Mouse (Mus musculus) limb, embryonic 10.5 days (tissue): ENCODE measurements around the gene Ahcyl2. TPM values are rescaled to one million over a fixed set of nuclear protein-coding genes. Genes with fewer than 3 reads are reported as not detected.

Source experiments
- DNase-seq: peaks from one replicate; pipeline ENCODE4 v3.0.0-alpha.2; 2017; ENCODE audit warnings: low spot score
- H3K27ac ChIP-seq: fragments of 300-500 bp; sonication (generic); 2 replicates; pipeline ENCODE4 v1.5.1; 2016; ENCODE audit warnings: mild to moderate bottlenecking
- H3K27me3 ChIP-seq: fragments of 300-500 bp; sonication (generic); 2 replicates; pipeline ENCODE4 v1.6.1; 2016; ENCODE audit warnings: low read depth, mild to moderate bottlenecking; ENCODE audit not compliant: poor library complexity, severe bottlenecking
- H3K36me3 ChIP-seq: fragments of 300-500 bp; sonication (generic); 2 replicates; pipeline ENCODE4 v1.6.1; 2016; ENCODE audit warnings: mild to moderate bottlenecking, moderate library complexity
- H3K4me1 ChIP-seq: fragments of 300-500 bp; sonication (generic); 2 replicates; pipeline ENCODE4 v1.6.1; 2016
- H3K4me3 ChIP-seq: fragments of 300-500 bp; sonication (generic); 2 replicates; pipeline ENCODE4 v1.5.1; 2016; ENCODE audit warnings: mild to moderate bottlenecking, moderate library complexity
- H3K9me3 ChIP-seq: fragments of 300-500 bp; sonication (generic); replicated peaks from 2 replicates; pipeline ENCODE4 v1.6.1; 2016; ENCODE audit warnings: mild to moderate bottlenecking
- WGBS: fragments of 180-500 bp; shearing (Covaris S2); methylation state at CpG from one replicate; pipeline ENCODE4 v1.1.7; 2016; 5-methylcytosine and 5-hydroxymethylcytosine counted together
- polyA plus RNA-seq: library from polyadenylated mRNA; unstranded; fragments of >200 nt; fragmentation: Nextera tagmentation; extraction: Ambion mirVana; gene quantifications from 2 replicates; pipeline ENCODE4 v1.2.1, GENCODE M21; 2016

Ahcyl2 gene
- polyA plus RNA-seq, 1 experiment from 2014 or later = 15.9 TPM

DNA sequence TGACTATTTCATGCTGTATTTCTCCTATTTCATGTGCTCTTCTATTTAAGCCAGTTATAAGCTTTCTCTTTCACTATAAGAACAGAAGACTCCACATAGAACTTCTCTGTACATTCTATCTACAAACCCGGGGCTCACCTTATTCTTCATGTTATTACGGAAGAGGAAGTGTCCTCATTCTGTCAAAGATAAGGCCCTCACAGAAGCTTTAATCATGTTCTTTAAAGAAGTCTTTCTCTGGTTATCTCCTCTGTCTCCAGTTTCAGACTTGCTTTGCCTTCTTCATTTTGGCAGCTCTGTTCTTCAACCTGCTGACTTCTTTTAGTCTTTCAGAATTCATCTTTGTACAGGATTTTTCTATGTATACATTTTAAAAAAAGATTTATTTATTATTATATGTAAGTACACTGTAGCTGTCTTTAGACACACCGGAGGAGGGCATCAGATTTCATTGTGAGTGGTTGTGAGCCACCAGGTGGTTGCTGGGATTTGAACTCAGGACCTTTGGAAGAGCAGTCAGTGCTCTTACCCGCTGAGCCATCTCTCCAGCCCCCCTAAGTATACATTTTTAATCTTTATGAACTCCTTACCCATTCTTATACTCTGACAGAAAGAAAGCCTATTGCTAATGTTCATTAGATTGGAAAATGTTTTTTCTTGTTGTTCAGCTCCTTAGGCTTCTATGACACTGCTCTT is 8.9 kb downstream of the Ahcyl2 start:
- Histone ChIP-seq H3K4me1 (no peaks in the 10 kb centered on the region), H3K27ac (no peak overlapping the region), H3K27me3 (no peaks in the 10 kb centered on the region), H3K36me3 (peaks cover 5% of the 10 kb centered on the region), H3K4me3 (no peak overlapping the region), H3K9me3 (no peaks in the 10 kb centered on the region)
- WGBS = 92% methylated on average over 4 of the region's 4 CpGs
- DNase-seq = no peak

DNA sequence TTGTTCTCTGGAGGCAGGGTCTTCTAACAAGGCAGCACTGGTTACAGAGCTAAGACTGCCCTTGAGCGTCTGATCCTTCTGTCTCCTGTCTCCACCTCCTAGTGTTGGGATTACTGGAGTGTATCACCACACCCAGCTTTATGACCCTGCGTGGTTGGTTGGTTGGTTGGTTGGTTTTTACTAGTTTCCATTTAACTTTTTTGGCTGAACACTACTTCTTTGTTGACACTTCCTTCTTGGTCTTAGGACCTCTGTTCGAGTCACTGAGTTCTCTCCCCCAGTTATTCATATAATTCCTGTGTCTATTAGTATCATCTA is 9.4 kb downstream of the Ahcyl2 start:
- DNase-seq = no peak
- Histone ChIP-seq H3K4me3 (no peak overlapping the region), H3K9me3 (no peaks in the 10 kb centered on the region), H3K27me3 (no peaks in the 10 kb centered on the region), H3K27ac (no peak overlapping the region), H3K4me1 (no peaks in the 10 kb centered on the region), H3K36me3 (peaks cover 5% of the 10 kb centered on the region)
- WGBS = 85% methylated on average over 3 of the region's 3 CpGs

DNA sequence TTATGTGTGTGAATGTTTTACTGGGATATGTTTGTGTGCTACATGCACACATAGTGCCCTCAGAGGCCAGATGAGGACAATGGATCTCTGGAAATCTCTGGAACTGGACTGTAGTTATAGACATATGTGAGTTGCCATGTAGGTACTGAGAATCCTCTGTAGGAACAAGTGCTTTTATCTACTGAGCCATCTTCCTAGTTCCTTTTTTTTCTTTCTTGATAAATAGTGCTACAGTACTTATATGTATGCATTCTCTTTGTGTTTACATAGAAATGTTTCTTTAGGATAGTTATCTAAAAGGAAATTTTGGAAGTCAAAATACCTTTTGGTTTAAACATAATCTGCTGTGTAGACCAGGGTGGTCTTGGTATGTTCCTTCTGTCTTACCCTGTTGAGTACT is 12.3 kb downstream of the Ahcyl2 start:
- no peak for DNase-seq
- Histone ChIP-seq H3K4me1 (no peaks in the 10 kb centered on the region), H3K36me3 (peaks cover 3% of the 10 kb centered on the region), H3K9me3 (no peaks in the 10 kb centered on the region), H3K4me3 (no peak overlapping the region), H3K27me3 (no peaks in the 10 kb centered on the region), H3K27ac (no peak overlapping the region)

DNA sequence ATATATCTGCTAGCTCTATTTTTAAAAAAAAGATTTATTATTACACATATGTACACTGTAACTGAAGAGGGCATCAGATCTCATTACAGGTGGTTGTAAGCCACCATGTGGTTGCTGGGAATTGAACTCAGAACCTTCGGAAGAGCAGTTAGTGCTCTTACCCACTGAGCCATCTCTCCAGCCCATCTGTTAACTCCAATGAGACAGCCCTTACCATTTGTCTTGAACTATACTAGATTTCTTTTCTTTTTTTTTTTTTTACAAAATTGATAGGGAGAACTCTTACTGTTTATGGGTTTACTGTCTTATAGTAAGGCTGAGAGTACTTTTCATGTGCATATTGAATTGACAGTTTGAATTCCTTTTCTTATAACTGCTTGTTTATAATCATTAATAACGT is 12.8 kb downstream of the Ahcyl2 start:
- no peak for DNase-seq
- Histone ChIP-seq H3K27ac (no peak overlapping the region), H3K27me3 (no peaks in the 10 kb centered on the region), H3K4me3 (no peak overlapping the region), H3K9me3 (no peaks in the 10 kb centered on the region), H3K4me1 (no peaks in the 10 kb centered on the region), H3K36me3 (peaks cover 3% of the 10 kb centered on the region)
- 93% methylated on average over 2 of the region's 2 CpGs for WGBS

DNA sequence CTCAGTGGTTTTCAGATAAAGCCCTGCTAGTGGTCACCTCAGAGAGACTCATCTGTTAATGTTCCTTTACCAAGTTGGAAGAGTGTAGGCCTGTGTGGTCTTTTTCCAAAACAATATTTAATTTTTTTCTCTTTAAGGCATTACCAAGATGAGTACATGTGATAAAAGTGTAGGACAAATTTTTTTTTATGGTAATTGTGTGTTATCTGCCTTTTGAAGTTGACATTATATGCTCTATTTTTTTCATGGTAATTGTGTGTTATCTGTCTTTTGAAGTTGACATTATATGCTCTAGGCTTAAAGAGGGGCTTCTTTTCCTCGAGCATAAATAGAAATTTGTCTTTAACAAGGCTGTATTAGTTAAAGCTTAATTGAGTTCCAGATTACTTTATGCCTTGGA is 14.4 kb downstream of the Ahcyl2 start:
- no peaks in the 10 kb centered on the region for H3K27me3 ChIP-seq
- no peak overlapping the region for H3K4me3 ChIP-seq
- no peaks in the 10 kb centered on the region for H3K4me1 ChIP-seq
- H3K9me3 ChIP-seq = no peaks in the 10 kb centered on the region
- H3K36me3 ChIP-seq = peaks cover 3% of the 10 kb centered on the region
- WGBS = 78% methylated on average over 1 of the region's 1 CpGs
- H3K27ac ChIP-seq = no peak overlapping the region
- DNase-seq = no peak

DNA sequence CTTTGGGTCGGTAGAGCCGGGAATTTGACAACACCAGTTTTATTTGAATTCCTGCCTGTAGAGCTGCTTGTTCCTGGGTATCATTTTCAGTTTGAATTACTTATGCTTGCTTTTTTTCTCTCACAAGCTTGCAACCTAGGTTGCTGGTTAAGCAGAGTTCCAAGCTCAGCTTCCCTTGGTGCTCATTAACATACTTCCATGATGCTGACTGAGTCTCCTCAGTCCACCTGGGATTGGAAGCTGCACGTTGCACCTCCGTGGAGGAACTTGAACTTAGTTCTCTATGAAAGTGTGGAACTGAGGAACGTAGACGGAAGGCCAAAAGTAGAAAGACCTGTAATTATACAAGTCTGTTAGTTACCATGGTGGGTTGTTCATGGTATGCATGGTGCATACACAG is 16.1 kb downstream of the Ahcyl2 start:
- H3K4me3 ChIP-seq = no peak overlapping the region
- no peaks in the 10 kb centered on the region for H3K27me3 ChIP-seq
- no peak overlapping the region for H3K27ac ChIP-seq
- WGBS = 92% methylated on average over 6 of the region's 6 CpGs
- no peak for DNase-seq
- H3K9me3 ChIP-seq = no peaks in the 10 kb centered on the region
- no peaks in the 10 kb centered on the region for H3K36me3 ChIP-seq
- H3K4me1 ChIP-seq = no peaks in the 10 kb centered on the region

DNA sequence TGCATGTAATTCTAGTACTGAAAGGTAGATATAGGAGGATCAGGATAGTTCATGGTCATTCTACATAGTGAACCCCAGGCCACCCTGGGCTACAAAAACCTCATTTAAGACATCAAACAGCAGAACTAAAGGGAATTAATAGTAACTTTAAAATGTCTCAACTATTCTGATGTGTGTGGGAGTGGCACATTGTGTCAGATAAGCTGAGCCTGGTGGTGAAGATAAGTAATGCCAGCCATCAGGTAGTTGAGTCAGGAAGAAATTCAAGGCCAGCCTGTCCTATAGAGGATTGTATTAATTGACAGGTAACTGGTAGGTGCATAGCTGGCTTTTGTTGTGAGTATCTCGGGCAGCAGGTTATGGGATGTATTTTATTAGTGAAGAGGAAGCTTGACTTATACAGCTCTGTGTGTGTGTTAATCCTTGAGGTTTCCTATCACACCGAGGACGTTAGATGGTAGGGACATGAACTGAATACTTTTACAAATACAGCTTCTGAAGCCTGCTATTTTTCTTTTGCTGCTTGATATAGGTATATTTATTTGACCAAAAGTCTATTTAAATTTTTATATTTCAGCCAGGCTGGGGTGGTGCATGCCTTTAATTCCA is 16.7 kb downstream of the Ahcyl2 start:
- no peaks in the 10 kb centered on the region for H3K27me3 ChIP-seq
- H3K36me3 ChIP-seq = no peaks in the 10 kb centered on the region
- WGBS = 89% methylated on average over 3 of the region's 3 CpGs
- no peak for DNase-seq
- H3K4me1 ChIP-seq = no peaks in the 10 kb centered on the region
- H3K9me3 ChIP-seq = no peaks in the 10 kb centered on the region
- H3K4me3 ChIP-seq = no peak overlapping the region
- no peak overlapping the region for H3K27ac ChIP-seq

DNA sequence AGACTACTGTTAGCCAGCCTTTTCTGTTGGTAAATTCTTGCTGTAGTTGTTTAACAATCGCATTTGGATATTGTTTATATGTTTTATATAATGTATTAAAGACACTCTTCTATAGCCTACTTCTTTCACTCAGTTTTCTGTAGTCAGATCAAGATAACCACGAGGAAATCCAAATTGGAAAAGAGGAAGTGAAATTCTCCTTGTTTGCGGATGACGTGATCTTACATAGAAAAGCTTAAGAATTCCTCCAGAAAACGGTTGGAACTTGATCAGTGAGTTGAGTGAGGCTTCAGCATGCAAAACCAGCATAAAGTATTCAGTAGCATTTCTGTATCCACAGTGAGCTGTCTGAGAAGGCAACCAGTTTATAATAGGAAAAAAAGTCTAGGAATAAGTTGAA is 17.9 kb downstream of the Ahcyl2 start:
- H3K4me3 ChIP-seq = no peak overlapping the region
- H3K36me3 ChIP-seq = no peaks in the 10 kb centered on the region
- no peaks in the 10 kb centered on the region for H3K27me3 ChIP-seq
- 91% methylated on average over 5 of the region's 5 CpGs for WGBS
- no peaks in the 10 kb centered on the region for H3K9me3 ChIP-seq
- no peaks in the 10 kb centered on the region for H3K4me1 ChIP-seq
- H3K27ac ChIP-seq = no peak overlapping the region
- no peak for DNase-seq

DNA sequence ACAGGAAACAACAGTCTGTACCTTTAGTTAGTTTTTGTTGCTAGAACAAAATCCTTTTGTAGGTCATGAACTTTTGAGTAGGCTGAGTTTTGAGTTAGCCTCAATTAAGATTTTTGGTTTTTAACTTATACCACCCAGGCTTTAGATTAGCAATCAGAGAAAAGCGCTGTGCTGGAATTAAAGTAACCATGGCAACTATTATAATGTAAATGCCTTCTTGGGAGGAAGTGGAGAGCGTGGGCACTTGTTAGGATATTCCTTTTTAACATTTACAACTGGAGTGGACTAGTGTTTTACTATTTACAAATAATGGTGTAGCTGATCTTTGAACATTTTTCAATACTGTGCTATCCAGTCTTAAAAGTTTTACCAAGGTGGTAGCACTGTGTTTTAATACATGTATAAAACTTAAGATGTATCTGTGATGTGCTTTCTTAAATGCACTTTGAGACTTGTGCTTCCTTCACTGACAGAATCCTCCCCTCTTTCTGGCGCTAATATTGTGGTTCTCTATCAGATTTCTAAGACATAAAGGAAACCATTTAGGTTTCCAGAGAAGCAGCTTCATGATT is 21.1 kb downstream of the Ahcyl2 start:
- H3K4me3 ChIP-seq = no peak overlapping the region
- WGBS = 73% methylated on average over 3 of the region's 3 CpGs
- H3K4me1 ChIP-seq = no peaks in the 10 kb centered on the region
- no peak for DNase-seq
- H3K27me3 ChIP-seq = no peaks in the 10 kb centered on the region
- H3K36me3 ChIP-seq = no peaks in the 10 kb centered on the region
- H3K27ac ChIP-seq = no peak overlapping the region
- H3K9me3 ChIP-seq = no peaks in the 10 kb centered on the region

DNA sequence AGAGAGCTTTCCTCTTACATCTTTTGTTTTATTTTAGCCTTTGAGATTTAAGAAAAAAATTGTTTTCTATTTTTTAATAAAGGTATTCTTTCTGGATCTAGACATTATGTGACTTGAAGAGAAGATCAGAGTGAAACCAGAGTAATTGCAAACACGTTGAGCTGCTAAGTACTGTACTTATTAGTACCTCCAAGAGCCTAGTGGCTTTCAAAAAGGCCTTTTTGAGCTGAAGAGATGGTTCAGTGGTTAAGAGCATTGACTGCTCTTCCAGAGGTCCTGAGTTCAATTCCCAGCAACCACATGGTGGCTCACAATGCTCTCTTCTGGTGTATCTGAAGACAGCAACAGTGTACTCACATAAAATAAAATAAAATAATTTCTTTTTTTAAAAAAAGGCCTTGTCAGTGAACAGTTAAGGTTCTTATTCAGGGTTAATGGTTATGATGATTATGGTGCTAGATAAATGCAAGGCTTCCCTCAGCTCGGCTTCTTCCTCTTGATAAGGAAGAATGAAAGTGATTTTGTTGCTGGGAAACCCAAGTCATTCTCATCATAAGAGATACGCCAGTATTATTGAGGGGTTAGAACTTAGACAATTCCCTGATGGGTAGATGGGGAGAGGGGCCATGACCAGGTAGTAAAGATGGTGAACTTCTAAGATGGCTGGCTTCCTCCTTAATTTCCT is 22.3 kb downstream of the Ahcyl2 start:
- Histone ChIP-seq H3K4me1 (no peaks in the 10 kb centered on the region), H3K4me3 (no peak overlapping the region), H3K27me3 (no peaks in the 10 kb centered on the region), H3K36me3 (no peaks in the 10 kb centered on the region), H3K27ac (no peak overlapping the region), H3K9me3 (no peaks in the 10 kb centered on the region)
- no peak for DNase-seq
- WGBS = 90% methylated on average over 3 of the region's 3 CpGs

DNA sequence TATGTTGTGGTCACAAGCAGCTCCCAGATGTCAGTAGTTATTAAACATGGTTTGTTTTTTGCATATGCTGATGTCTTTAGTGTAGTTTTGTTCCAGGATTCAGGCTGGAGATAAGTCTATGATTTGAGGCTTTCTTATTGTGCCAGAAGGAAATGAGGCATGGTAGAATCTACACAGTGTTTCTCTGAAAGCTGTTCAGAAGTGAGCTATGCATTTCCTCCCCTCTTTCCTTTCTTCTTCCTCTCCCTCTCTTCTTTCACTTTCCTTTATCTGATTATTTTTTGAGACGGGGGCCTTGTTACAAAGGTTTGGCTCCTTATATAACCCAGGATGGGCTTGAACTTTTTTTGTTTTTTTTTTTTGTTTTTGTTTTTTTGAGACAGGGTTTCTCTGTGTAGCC is 25.7 kb downstream of the Ahcyl2 start:
- Histone ChIP-seq H3K36me3 (no peaks in the 10 kb centered on the region), H3K4me1 (no peaks in the 10 kb centered on the region), H3K27ac (no peak overlapping the region), H3K4me3 (no peak overlapping the region), H3K27me3 (no peaks in the 10 kb centered on the region), H3K9me3 (no peaks in the 10 kb centered on the region)
- DNase-seq = no peak
- WGBS = 88% methylated on average over 1 of the region's 1 CpGs

DNA sequence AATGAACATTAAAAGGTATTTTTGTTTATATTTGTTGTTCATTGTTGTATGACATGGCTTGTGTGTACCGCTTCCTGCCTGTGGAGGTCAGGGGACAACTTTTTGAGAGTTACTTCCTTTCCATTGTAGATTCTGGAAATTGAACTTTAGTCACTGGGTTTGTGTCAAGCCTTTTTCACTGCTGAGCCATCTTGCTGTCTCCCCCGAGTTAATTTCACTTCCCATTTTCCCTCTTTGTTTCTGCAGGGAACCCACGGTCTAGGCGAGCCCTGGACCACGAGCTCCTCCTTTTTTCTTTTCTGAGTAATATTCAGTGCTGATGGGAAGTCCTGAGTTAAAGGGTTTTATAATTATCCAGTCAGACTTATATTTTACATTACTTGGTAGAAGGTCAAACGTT is 26.8 kb downstream of the Ahcyl2 start:
- no peaks in the 10 kb centered on the region for H3K36me3 ChIP-seq
- WGBS = 88% methylated on average over 6 of the region's 6 CpGs
- no peak for DNase-seq
- H3K27ac ChIP-seq = no peak overlapping the region
- H3K4me3 ChIP-seq = no peak overlapping the region
- H3K27me3 ChIP-seq = no peaks in the 10 kb centered on the region
- H3K4me1 ChIP-seq = no peaks in the 10 kb centered on the region
- H3K9me3 ChIP-seq = no peaks in the 10 kb centered on the region

DNA sequence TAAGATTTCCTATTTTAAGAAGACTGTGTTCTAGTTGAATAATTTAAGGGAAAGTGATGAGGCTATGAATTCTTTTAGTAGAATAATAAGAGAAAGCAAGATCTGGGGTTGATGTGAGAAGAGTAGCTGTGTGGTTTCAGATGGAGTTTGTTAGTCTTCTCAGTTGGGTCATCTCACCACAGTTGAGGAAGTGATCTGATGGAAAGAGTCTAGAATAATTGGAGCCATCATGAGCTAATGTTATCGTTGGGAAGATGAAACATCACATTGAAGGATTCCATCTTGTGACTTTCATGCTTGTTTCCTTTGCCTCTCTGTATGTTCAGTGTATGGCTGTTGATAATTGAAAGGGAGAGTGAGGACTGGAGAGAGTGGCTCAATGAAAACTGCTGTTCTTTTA is 35.2 kb downstream of the Ahcyl2 start:
- 89% methylated on average over 1 of the region's 1 CpGs for WGBS
- Histone ChIP-seq H3K4me1 (peaks cover 8% of the 10 kb centered on the region; the same call in 1 of the 2 replicates), H3K36me3 (no peaks in the 10 kb centered on the region), H3K27me3 (no peaks in the 10 kb centered on the region), H3K4me3 (no peak overlapping the region), H3K9me3 (no peaks in the 10 kb centered on the region), H3K27ac (no peak overlapping the region)
- no peak for DNase-seq
